Mouse (Mus musculus) CH12.LX (cell line): ENCODE data around the gene Zbtb8a.

Experiments used
- BHLHE40 ChIP-seq: IDR thresholded peaks from 2 replicates; pipeline ENCODE4 v1.6.1; 2011; ENCODE audit warnings: mild to moderate bottlenecking, low read depth, low read length, improper control_type of control experiment
- CTCF ChIP-seq, 2 experiments: IDR thresholded peaks in 1 of 2; conservative IDR thresholded peaks in 1 of 2; 2 replicates each; pipeline ENCODE4 v1.5.1; 2011 to 2012; ENCODE audit warnings: low read depth in 2 of 2, low read length in 2 of 2, improper control_type of control experiment in 1 of 2, inconsistent platforms in 1 of 2, mild to moderate bottlenecking in 1 of 2, moderate library complexity in 1 of 2
- E2F4 ChIP-seq: IDR thresholded peaks from 2 replicates; pipeline ENCODE4 v1.6.1; 2011; ENCODE audit warnings: low read depth, low read length, improper control_type of control experiment; ENCODE audit not compliant: insufficient replicate concordance
- EP300 ChIP-seq: IDR thresholded peaks from 2 replicates; pipeline ENCODE4 v1.6.1; 2011; ENCODE audit warnings: low read length, improper control_type of control experiment
- JUND ChIP-seq: conservative IDR thresholded peaks from 2 replicates; pipeline ENCODE4 v1.6.1; 2011; ENCODE audit warnings: low read depth, low read length, improper control_type of control experiment
- MYC ChIP-seq: IDR thresholded peaks from 2 replicates; pipeline ENCODE4 v1.6.1; 2011; ENCODE audit warnings: low read depth, mild to moderate bottlenecking, improper control_type of control experiment, low read length
- NRF1 ChIP-seq: IDR thresholded peaks from 2 replicates; pipeline ENCODE4 v1.6.1; 2014; ENCODE audit warnings: low read depth, mild to moderate bottlenecking, inconsistent platforms, low read length, improper control_type of control experiment, moderate library complexity
- PAX5 ChIP-seq: IDR thresholded peaks from 2 replicates; pipeline ENCODE4 v1.6.1; 2012; ENCODE audit warnings: low read length, inconsistent platforms, mixed read lengths
- POLR2A ChIP-seq: IDR thresholded peaks from 2 replicates; pipeline ENCODE4 v1.6.1; 2011; ENCODE audit warnings: low read depth, mild to moderate bottlenecking, improper control_type of control experiment, low read length
- SIN3A ChIP-seq: IDR thresholded peaks from 2 replicates; pipeline ENCODE4 v1.6.1; 2012; ENCODE audit warnings: low read length, improper control_type of control experiment, inconsistent platforms
- TCF12 ChIP-seq: IDR thresholded peaks from 2 replicates; pipeline ENCODE4 v1.6.1; 2014; ENCODE audit warnings: low read depth, mild to moderate bottlenecking, inconsistent platforms, low read length, improper control_type of control experiment
- USF1 ChIP-seq: IDR thresholded peaks from 2 replicates; pipeline ENCODE4 v1.6.1; 2014; ENCODE audit warnings: low read depth, mild to moderate bottlenecking, inconsistent platforms, low read length, improper control_type of control experiment
- ZMIZ1 ChIP-seq: IDR thresholded peaks from 2 replicates; pipeline ENCODE4 v1.6.1; 2012; ENCODE audit warnings: low read depth, mild to moderate bottlenecking, inconsistent platforms, low read length, improper control_type of control experiment
- ZNF384 ChIP-seq: IDR thresholded peaks from 2 replicates; pipeline ENCODE4 v1.6.1; 2012; ENCODE audit warnings: low read depth, low read length, improper control_type of control experiment, inconsistent platforms

DNA sequence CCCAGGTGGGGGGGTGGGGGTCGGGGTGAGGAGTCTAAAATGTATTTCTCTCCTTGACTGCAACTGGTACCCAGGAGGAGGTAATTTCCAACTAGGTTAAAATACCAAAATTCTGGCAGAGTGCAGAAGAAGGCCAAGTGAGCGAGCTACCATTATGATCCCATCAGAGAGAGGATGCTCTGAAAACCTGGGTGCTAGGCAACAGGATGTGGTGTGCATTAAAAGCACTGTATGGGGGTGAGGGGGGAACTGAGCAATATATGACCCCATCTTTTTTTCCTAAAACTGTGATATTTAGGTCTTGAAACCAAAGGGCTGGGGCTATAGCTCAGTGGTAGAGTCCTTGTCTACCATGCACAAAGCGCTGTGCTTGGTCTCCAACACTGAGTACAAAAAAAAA is 13.5 kb downstream of the Zbtb8a start:
- TF ChIP-seq ZNF384 (no peak), MYC (no peak), CTCF (conservative IDR thresholded peaks at IDR 0.05 in 1 of 2, IDR thresholded peaks at IDR 0.05 in 1 of 2; ENCODE audit: low read depth in 2 of 2, low read length in 2 of 2) (no peak), POLR2A (no peak), EP300 (no peak), NRF1 (no peak), JUND (no peak), BHLHE40 (no peak), USF1 (no peak), ZMIZ1 (no peak), TCF12 (no peak), SIN3A (no peak), E2F4 (no peak), PAX5 (no peak)
